Mouse (Mus musculus) cerebellum, adult 9-10 months (tissue): Measurements from ENCODE around the gene Gls2.
"Not testable (repeated sequence)": the region's sequence is repeated elsewhere in the genome, so short reads cannot be mapped to it uniquely, and the experiment has no call there.

Source experiments
- DNase-seq: peaks from one replicate; pipeline ENCODE4 v3.0.0; 2022

Gls2 gene

GRCm38 (mm10) chr10:128194551-128195461 lies 549 bp downstream of the Gls2 start:
- peak; percentile 77 for DNase-seq

- DNase-seq, result no peak
Measured at GRCm38 (mm10) chr10:128201856-128202255, 7.6 kb downstream of the Gls2 start.

GRCm38 (mm10) chr10:128204941-128205340 lies 10.7 kb downstream of the Gls2 start:
- no peak for DNase-seq

- no peak for DNase-seq
Measured at GRCm38 (mm10) chr10:128208326-128208725, 14.1 kb downstream of the Gls2 start.

GRCm38 (mm10) chr10:128209311-128210009 lies 15.2 kb downstream of the Gls2 start:
- DNase-seq, result no peak

- DNase-seq, result no peak
Measured at GRCm38 (mm10) chr10:128210131-128210530, 15.9 kb downstream of the Gls2 start.

GRCm38 (mm10) chr10:128210954-128211353 lies 16.7 kb downstream of the Gls2 start:
- no peak for DNase-seq

GRCm38 (mm10) chr10:128211390-128212108 lies 17.3 kb downstream of the Gls2 start, which contains the start of gene Spryd4:
TSS of gene Spryd4 (minus strand) at chr10:128211807.
- DNase-seq, result peak; percentile 90

- no peak for DNase-seq
Measured at GRCm38 (mm10) chr10:128212148-128212547, 17.9 kb downstream of the Gls2 start.

- DNase-seq, result peak; percentile 91
Measured at GRCm38 (mm10) chr10:128212871-128213323, 18.6 kb downstream of the Gls2 start.

- DNase-seq, result not testable (repeated sequence)
Measured at GRCm38 (mm10) chr10:128214112-128214511, 19.9 kb downstream of the Gls2 start.

- no peak for DNase-seq
Measured at GRCm38 (mm10) chr10:128214981-128215380, 20.7 kb downstream of the Gls2 start.

- DNase-seq, result no peak
Measured at GRCm38 (mm10) chr10:128218387-128219117, 24.3 kb downstream of the Gls2 start.

GRCm38 (mm10) chr10:128221533-128222286 lies 27.5 kb downstream of the Gls2 start:
- no peak for DNase-seq

- DNase-seq, result no peak
Measured at GRCm38 (mm10) chr10:128225064-128225463, 30.8 kb downstream of the Gls2 start.

GRCm38 (mm10) chr10:128225538-128225937 lies 31.3 kb downstream of the Gls2 start, which contains the start of gene Mip:
TSS of gene Mip (plus strand) at chr10:128225838.
- no peak for DNase-seq

- DNase-seq, result no peak
Measured at GRCm38 (mm10) chr10:128227592-128227991, 33.3 kb downstream of the Gls2 start.

GRCm38 (mm10) chr10:128228009-128228408 lies 33.8 kb downstream of the Gls2 start:
- DNase-seq, result no peak

GRCm38 (mm10) chr10:128230582-128230981 lies 36.3 kb downstream of the Gls2 start:
- DNase-seq, result no peak

- DNase-seq, result no peak
Measured at GRCm38 (mm10) chr10:128231146-128231545, 36.9 kb downstream of the Gls2 start.

- peak; percentile 83 for DNase-seq
Measured at GRCm38 (mm10) chr10:128231697-128232419, 37.6 kb downstream of the Gls2 start, which contains the start of gene Timeless. TSS of gene Timeless (plus strand) at chr10:128232065.
